Mouse (Mus musculus): Measurements from ENCODE around the gene Sorcs3.

Gene Sorcs3

DNA sequence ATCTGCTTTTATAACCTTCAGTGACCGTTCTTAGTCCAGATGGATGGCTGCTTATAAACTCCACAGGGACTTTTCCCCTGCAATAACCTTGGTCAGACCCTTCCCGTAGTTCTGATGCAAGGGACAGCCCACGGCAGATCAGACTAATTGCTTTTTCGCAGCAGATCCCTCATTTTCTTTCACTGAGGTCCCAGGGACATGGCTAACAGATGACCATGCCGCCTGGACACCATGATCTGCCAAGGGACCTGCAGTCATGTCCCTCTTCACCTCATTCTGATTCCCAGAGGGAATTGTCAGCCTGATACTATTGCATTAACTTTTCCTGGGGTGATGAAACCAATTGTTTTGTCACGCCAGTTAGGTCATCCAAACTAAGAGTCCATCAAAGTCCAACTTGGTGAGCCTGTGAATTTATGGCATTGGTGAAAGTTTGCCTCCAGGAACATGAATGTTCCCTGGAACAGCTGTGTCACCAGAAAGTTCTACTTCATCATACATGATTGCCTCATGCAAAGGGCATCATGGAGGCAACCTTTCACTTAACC, 494.4 kb downstream of the Sorcs3 start:
- in situ Hi-C loops (cut with MboI, MseI) = no loop called here

DNA sequence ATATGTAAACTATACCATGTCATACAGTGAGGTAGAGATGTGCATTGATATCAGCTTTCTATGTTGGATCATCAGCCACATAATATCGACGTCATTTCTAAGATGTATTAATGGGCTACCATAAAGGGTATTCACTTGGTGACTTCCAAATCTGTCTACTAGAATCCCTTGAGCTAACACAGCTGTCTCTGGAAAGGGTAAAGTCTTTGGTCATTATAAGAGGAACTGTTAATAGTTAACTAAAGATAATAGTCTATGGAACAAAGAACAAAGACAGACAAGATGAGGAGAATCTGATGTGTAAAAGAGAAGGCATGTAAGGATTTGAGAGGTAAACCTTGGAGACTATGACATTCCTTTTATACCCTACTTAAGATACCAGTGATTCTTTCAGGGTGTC, 497.9 kb downstream of the Sorcs3 start:
- in situ Hi-C loops (cut with MboI, MseI) = no loop called here

DNA sequence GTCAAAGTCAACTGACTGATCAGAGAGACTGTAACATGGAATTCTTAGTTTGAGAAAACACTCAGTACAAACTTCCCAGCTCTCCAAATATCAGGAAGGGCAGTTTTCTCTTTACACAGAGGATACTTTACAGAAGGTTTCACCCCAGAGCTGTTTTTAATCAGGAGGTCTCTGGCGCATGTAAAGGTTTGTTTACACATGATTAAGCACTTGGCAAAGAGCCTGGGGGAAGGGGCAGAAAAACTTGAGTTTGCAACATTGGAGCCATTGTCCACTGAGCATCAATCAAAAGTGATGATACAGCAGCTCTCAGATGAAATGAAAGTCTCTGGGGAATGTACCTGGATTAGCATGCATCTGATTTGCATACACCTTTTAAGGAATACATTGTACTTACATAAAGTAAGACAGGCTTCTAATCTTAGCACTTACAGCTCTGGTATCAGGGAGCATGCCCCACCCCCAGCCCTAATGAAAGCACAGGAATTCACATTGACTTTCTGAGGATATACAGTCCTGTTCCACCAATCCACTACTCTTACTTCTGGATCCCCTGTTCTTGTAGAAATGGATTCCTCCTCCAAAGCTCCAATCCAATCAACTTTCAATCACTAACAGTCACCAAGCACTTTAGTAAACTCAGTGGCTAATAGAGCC, 500.6 kb downstream of the Sorcs3 start:
- in situ Hi-C loops (cut with MboI, MseI) = no loop called here

DNA sequence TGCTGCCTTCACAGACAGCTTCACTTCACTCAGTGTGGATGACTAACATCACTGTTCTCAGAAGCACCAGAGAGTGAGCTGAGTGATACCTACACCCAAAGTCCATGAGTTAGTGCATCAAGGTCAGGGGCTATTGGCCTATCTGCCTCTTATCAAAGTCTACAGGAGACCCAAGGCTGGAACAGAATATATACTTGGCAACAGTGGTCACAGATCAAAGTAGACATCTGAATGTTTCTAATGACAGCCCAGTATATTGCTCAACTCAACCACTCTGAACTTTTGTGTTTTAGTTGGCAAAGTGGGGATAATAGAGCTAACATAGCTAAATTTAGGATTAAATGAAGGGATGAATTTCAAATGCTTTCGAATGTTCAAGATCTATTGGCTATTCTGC, 501.1 kb downstream of the Sorcs3 start:
- in situ Hi-C loops (cut with MboI, MseI) = no loop called here

DNA sequence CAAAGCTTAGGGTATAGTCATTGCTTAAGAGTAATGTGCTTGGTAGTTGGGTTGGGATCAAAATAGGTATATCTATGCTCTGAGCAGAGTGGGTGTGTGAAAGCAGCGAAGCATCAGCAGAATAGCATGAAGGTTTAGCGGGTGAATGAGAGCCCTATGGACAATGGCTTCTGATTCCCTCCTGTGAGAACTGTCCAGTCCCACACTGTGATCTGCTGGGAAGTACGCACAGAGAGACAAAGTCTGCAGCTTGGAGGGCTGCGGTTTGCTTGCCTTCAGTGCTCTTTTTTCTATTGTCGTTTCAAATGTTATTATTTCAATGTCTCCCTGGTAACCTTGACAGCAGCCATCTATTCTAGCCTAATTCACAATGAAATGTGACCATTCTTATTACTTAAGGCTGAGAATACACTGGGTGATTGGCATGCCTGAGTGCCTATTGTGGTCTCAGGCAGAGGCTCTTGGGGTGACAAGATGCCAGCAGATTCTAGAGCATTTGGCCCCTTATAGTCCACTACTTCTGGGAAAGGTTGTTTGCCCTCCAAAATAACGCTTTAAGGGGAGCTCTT, 520.1 kb downstream of the Sorcs3 start:
- in situ Hi-C loops (cut with MboI, MseI) = no loop called here

DNA sequence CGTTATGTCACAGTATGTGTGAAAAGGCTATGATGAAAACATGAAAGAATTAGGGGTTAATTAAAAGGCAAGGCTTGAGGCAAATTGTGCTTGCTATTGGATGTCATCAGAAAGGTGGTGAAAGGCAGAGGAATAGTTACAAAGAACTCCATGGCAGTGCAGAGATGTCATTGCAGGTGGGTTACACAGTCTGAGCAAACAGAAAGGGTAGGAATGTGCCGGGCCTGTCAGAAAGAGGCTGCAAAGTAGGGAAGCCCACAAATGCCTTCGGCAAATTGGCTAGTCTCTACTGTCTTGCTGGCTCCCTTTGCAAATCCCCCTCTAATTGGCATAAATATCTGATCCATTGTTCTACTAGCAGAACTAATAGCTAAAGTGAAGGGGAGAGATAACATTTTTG, 521.2 kb downstream of the Sorcs3 start:
- in situ Hi-C loops (cut with MboI, MseI) = no loop called here

DNA sequence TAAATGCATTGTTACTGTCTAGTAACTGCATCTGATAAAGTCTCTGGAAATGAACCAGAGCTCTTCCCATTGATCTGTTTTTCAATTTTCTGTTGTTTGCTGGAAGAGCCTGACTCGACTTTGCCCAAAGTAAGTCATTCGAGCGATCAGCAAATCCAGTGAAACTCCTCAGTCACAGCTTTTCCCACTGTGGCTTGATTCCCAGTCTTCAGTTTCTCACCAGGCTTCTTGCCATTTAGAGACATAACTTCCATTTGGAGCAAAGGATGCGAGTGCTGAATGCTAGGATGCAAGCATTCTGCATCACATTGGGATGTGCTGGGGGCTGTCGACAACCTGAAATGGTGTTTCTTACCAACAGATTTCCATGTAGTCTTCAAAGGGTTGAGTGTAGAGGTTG, 521.8 kb downstream of the Sorcs3 start:
- in situ Hi-C loops (cut with MboI, MseI) = no loop called here

DNA sequence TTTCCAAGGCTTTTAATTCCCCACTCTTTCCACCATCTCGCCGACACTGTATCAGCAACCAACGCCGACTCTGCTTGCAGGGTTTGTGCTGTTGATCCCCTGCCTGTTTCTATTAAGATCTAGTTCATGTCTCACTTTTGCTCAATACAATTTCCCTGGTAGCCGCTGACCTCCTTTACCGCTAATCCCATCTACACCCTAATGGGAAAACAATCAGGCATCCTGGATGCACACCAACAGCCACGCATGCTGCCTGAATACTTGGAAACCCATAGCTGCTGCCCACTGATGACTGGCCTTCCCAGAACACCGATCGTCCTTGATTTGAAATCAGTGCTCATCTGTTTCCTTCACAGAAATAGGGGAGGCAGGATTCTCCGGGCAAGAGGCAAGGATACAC, 525.9 kb downstream of the Sorcs3 start:
- in situ Hi-C loops (cut with MboI, MseI) = no loop called here

DNA sequence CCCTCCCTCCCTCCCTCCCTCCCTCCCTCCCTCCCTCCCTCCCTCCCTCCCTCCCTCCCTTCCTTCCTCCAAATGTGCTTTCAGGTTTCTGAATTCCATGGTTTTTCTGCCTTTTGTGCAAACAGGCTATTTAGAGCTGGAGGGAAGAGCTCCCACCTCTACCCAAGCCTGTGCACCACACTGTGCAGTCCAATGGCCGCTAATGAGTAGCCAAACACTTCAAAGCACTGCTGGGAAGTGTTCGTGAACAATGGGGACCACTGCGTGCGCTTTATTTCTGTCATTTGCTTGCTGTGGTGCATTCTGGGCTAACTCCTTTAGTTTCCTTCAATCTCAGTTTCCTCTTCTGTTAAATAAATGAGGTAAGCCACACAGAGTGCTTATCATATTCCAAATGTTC, 528.5 kb downstream of the Sorcs3 start:
- in situ Hi-C loops (cut with MboI, MseI) = no loop called here

DNA sequence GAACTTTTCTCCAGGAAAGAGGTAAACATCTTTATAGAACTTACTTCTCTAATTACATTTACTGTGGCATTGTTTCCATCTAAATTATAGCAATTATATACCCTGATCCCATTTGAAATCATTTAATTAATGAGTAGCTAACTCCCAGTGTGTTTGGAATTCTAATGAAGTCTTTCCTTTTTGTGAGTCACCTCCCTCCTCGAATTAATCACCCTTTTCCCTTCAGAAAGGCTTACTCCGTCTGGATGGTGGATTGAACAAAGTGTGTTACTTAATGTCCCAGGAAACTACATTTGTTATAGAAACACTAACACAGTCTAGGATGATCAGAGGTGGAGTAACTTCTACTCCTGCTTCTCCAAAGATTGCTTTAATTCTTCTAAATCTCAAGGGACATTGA, 531.7 kb downstream of the Sorcs3 start:
- in situ Hi-C loops (cut with MboI, MseI) = no loop called here

DNA sequence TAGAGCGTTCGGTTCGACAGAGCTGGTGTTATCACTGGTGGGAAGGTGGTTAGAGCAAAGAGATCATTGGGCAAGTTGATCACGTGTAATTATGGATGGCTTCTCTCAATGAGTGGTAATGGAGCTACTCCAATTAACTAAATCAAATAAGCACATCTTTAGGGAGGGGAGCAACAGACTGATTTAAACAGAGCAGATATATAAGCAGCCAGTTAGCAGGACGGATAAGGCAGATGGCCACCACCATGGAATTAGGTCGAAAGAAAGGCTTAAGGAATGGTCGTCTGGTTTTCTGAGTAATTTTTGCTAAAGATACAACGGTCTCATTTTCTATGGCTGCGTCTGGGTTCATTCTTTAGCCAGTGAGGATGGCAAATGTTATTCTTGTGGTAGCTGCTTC, 549.3 kb downstream of the Sorcs3 start:
- in situ Hi-C loops (cut with MboI, MseI) = no loop called here

DNA sequence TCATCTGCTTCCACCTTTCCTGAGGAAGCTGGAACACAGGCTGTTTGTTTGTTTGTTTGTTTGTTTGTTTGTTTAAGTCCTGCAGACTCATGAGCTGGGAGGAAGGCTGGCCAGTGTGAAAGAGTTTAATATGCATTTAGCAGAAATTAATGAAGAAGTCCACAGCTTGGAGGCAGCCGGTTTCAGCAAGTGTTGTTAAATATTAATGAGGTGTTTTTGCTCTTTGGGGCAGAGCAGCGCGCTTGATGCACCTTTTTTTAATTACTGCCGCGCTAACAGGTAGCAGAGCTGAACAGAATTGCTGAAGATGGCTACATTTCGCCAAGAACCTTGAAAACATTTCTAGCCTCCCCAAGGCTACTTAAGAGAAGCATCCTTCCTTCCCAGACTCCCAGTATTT, 551.0 kb downstream of the Sorcs3 start:
- in situ Hi-C loops (cut with MboI, MseI) = no loop called here

DNA sequence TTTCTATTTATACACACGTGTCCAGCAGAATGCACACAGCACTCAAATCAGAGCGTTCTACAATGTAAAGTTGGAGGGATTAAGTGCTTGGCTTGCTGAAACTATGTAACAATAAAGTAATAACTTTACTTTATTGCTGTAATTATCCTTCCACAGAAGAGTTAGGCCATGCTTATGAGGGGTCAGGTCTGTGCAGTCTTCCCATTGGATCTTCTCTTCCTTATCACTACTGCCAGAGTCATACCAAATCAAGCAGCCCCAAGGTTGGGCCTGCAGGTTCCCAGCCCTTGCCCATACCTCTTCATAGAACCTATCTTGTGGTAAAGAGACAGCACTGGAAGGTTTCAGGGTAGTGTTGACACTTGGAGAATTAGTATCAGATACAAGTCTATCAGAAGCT, 560.7 kb downstream of the Sorcs3 start:
- in situ Hi-C loops (cut with MboI, MseI) = no loop called here

DNA sequence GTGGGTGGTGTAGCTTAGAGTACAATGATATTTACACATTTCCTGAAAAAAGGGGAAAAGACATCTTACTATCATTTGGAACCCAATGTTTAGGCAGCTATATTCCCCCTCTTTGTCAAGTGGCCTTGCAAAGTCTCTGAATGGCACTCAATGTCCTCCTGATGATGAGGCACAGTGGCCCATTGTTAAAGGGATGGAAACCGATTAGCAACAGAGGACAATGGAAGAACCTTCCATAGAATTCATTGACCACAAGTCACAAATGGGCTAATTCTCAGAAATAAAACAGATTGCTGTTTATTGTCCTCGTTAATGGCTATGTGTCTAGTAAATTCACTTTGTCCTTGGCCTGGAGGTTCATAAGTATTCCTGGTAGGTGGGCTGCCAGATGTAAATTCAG, 565.7 kb downstream of the Sorcs3 start:
- in situ Hi-C loops (cut with MboI, MseI) = no loop called here

DNA sequence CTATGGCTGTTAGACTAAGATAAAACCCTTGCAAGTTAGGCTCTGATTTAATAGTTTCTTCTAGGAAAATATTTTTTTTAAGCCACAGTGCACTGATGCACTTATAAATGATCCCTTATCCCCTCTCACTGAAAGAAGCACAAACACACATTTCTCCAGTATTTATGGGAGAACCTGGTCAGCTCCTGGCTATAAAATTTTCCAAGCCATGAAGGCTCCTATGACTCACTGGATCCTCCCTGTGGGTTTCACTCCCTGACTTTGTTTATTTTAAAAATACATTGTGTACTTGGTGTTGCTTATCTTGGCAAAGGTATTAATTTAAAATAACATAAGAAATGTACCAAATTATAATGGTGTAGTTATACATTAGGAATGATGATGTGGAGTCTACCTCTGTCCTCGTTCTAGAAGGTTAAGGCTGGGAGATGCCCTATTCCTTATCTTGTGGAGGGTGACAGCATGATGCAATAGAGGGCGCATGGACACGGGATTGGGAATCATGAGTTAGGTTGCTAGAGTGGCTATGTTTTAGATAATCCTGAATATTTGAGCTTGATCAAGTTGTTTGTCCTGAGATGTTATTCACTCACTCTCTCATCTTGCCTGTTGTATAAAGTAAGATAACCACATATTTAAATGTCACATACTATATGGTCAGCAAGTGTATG, 573.4 kb downstream of the Sorcs3 start:
- in situ Hi-C loops (cut with MboI, MseI) = no loop called here

DNA sequence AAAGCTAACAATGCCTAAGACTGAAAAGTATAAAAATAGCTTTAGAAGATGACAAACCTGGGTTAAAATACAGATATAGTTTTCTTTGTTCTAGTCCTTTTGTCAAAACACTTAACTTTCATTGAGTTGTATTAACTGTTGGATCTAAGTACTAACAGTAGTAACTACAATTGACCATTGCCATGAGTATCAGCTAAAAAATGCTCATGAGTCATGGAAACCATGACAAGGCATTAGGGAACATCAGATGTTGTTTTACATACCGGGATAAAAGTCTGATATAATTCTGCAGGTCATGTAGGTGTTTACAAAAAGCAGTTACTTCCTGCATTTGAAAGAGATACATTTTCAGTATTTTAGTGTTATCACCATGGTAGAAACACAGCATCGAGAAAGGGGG, 575.0 kb downstream of the Sorcs3 start:
- in situ Hi-C loops (cut with MboI, MseI) = no loop called here

DNA sequence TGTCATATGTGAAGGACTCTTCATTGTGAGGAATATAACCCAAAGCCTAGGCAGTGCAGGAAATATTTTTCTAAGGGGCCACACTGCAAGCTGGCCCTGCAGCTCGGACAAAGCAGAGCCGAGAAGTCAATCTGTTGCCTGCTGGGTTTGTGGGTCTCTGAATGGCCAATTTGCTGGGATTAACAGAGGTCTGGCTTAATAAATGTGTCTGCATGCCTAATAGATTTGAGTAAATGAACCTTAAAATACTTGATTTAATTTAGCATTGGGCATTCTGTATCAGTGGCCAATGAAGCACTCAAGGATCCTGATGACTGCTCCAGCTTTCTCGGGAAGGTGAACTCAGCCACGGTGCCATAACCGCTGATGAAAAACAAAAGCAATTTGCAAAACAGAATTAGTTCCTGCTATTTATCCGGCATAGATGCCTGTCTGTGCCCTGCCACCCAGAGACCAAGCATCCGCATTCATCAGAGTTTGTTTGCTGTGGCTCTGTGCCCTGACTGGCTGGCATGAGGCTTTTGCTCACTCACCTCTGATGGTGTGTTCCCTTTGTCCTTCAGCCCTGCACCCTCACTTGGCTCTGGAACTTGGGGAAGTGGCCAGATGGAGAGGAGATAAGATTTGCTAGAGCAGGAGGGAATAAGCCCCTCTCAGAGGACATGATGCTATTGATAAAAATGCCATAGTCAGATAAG, 576.3 kb downstream of the Sorcs3 start:
- in situ Hi-C loops (cut with MboI, MseI) = no loop called here

DNA sequence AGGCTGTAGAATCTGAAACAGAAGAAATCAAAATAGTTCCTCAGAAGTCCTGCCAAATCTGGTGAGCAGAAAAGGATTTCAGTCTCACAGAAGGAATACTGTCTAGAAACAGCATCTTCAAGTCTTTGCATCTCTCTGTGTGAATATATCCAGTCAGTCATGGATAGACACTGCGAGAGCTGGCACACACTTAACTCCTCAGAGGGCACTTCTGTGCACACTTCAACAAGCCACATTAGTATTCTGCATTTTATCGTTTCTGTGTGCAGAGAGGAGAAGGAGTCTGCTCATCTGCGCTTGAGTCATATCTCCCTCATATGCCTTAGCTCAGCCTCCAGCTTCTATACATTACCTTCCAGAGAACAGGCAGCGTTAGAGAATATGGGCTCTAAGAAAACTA, 581.4 kb downstream of the Sorcs3 start:
- in situ Hi-C loops (cut with MboI, MseI) = no loop called here

DNA sequence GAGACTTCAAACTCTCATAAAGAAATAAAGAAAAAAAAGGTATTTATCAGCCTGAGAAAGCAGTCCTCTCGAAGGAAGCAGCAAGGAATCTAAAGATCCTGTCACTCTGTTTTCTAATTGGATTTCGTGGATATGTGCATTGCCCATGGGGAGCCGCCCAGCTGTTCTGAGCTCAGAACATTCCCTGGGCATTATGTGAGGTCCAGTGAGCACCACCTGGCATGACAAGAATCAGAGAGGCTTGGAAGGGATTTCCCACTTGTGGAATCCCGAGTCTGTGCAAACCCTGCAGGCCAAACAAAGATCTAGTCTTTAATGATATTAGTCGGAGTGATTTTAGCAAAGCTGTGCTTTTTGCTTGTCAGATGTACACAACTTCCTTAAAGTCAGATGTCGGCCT, 598.7 kb downstream of the Sorcs3 start:
- in situ Hi-C loops (cut with MboI, MseI) = no loop called here

DNA sequence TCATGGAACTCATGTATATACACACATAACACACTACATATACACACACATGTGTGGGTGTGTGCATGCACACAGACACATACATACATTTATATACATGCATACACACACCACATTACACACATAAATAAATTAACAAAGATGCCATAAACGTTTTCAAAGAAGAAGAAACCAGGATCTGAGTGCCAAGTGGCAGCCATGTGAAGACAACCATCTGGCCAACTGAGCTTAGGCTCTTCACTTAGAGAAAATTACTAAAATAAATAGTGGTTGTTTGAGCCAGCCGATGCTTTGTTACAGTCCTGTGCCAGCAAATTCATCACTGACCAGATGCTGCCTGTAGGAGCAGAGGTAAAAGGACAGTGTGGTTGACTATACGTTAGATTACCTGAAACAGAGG, 605.7 kb downstream of the Sorcs3 start:
- in situ Hi-C loops (cut with MboI, MseI) = no loop called here

DNA sequence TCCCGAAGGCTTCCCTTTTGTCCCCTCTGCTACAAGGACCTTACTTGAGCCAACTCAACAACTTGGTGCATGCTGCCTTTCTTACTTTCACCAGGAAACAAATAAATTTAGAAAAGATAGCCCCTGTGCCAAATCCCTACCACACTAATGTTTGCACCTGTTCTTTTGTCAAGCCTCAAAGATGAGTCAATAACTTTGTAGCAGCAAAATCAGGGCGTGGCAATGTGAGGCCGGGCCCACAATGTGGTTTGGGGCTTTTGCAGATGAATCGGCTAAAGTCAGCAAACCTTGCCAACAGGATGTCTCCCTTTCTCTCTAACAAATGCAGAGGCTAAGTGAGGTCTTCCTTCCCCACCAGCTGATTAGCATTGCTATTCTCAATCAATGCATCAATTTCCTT, 608.0 kb downstream of the Sorcs3 start:
- in situ Hi-C loops (cut with MboI, MseI) = no loop called here

DNA sequence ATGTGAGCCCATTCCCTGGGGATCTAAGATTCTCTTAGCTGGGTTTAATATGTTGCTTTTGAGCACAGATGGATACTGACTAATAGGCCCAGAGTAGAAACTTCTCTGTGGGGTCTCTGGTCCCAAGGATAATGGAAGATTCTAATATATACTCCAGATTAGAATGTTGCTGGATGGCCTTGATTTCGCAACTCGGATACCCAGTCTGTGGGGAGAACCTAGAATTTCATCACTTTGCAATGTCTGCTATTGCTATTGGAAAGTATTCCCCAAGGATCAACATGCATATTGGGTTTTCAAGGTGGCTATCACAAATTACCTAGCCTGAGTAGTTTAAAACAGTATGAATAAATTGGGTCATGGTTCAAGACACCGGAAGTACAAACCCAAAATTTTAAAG, 609.2 kb downstream of the Sorcs3 start:
- in situ Hi-C loops (cut with MboI, MseI) = no loop called here
